Mouse (Mus musculus): ENCODE results near the gene Anks1. TPM values are rescaled to one million over a fixed set of nuclear protein-coding genes. Genes with fewer than 3 reads are reported as not detected.

Gene Anks1
- total RNA-seq, 2 experiments from 2014 or later = 54.3 to 54.6 TPM

DNA sequence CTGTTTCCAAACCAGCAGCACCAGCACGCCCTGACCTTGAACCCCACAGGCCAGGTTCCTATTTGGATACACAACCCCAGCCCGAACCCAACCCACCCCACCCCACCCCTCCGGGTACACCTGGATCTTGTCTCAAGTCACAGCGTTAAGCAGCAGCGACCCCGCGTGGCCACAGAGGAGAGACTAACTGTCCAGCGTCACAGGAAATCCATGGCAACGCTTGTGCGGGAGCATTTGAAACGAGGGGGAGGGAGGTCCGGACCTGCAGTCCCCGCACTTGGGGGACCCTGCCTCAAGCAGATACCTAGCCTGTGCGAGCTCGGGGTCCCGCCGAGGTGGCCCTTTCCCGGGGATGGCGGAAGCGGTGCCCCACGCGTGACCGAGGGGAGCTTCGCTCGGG, 170.5 kb downstream of the Anks1 start:
- peak; percentile 81 to 89 for DNase-seq
- intact Hi-C loops (cut with DNase I) = loop anchor here (1.0 to 10.0 kb wide), 4 partner anchors 89 to 425 kb away; partner anchors contain the start of genes Anks1, Pacsin1 and Taf11

DNA sequence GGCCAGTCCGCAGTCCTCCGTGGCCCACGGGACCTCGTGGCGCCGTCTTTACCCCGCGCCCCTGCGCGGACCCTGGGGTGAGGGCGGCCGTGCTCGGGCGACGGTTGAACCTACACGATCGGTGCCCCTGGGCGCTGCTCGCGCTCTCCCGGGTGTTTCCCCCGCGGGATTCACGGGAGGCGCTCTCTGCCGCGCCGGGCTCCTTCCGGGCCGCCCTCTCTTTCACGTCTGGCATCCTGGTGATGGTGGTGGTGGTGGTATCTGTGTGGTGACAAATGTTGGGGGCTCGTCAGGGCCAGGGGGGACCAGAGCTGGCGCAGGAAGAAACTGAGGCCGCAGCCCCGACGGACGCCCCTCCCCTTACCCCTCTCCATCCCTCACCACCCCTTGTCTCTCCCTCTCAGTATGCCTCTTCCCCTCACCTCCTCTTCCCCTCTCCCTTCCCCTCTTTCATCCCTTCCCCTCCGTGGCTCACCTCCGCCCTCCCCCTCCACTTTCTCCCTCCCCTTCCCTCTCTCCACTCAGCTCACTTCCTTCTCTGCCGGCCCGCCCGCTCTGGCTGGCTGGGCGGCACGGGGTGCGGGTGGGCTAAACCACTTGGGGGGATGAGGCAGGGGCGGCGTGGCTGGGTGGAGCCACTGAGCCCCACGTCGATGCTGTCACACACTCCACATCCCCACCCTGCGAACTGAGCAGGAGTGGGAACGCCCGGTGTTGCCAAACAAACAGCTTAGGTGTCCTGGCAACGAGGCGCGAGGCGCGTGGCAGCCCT, 171.1 kb downstream of the Anks1 start, which contains the start of gene Tcp11:
Tcp11 (minus strand) TSS at position 595 of the 772 bp plus-strand sequence.
- intact Hi-C loops (cut with DNase I) = loop anchor here (10.0 kb wide), 2 partner anchors 225 to 425 kb away; partner anchors contain the start of gene Pacsin1
- no peak for DNase-seq

DNA sequence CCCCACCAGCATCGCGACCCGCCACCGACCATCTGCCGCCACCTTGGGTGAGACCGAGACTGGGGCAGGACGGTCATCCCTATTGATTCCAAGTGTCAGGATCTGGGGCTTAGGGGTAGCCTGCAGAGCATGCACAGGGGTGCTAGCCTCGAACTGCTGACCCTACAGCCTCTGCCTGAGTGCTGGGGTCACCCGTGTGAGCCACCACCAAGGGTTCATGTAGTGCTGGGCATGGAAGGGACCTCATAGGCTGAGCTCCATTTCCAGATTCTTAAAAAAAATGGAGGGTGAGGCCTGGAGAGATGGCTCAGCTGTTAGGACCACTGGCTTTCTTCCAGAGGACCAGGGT, 171.7 kb downstream of the Anks1 start:
- intact Hi-C loops (cut with DNase I) = loop anchor here (10.0 kb wide), 2 partner anchors 224 to 426 kb away; partner anchors contain the start of gene Pacsin1
- no peak for DNase-seq

DNA sequence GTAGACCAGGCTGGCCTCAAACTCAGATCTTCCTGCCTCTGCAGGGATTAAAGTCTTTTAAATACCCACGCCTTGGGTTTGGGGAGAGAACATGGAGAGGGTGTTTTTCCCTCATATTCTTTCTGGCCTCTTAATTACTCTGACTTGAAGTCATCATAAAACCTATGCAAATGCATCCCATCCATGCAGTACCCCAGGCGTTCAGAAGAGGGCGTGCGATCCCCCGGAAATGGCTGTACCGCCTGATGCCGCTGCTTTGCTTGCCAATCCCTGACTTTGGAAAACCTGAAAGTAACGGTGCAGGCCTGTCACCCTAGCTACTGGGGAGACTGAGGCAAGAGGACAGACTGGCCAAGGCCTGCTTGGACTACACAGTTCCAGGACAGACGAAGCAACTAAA, 172.3 kb downstream of the Anks1 start:
- peak in 1 of 2 experiments; percentile 49 for DNase-seq
- intact Hi-C loops (cut with DNase I) = loop anchor here (10.0 kb wide), 2 partner anchors 223 to 427 kb away; partner anchors contain the start of gene Pacsin1

DNA sequence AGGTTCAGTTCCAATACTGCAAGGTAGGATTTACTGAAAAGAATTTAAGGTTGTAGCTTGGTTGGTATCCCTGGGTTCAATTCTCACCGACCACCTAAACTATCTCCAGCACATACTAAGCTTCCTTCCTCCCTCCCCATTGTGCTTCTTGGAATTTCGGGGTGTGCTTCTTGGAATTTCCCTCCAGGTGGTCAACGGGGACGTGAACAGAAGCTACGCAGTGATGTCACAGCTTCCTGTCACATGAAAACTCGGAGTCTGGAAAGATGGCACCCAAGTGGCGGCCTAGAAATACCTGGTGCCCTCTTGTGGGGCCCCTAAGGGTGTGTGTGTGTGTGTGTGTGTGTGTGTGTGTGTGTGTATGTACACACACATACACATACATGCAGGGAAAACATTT, 172.8 kb downstream of the Anks1 start:
- intact Hi-C loops (cut with DNase I) = loop anchor here (10.0 kb wide), 2 partner anchors 223 to 427 kb away; partner anchors contain the start of gene Pacsin1
- DNase-seq = no peak

DNA sequence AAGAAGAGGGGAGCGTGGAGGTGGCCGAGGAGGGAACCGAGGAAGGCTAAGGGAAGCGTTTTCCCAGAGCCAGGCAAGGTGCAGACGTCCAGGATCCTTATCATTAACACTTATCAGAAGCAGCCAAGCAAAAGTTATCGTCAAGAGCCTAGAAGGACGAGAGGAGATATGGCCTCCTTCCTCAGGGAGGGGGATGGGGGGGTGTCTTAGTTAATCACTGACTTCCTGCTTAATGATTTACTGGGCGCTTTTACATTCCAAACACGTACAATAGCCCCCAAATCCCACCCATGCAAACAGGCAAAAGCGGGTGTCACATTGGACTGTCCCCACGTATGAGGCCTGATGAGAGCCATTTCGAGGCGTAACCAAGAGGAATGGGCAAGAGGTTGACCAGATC, 173.8 kb downstream of the Anks1 start:
- DNase-seq = no peak
- intact Hi-C loops (cut with DNase I) = loop anchor here (10.0 kb wide), 2 partner anchors 222 to 428 kb away; partner anchors contain the start of gene Pacsin1

DNA sequence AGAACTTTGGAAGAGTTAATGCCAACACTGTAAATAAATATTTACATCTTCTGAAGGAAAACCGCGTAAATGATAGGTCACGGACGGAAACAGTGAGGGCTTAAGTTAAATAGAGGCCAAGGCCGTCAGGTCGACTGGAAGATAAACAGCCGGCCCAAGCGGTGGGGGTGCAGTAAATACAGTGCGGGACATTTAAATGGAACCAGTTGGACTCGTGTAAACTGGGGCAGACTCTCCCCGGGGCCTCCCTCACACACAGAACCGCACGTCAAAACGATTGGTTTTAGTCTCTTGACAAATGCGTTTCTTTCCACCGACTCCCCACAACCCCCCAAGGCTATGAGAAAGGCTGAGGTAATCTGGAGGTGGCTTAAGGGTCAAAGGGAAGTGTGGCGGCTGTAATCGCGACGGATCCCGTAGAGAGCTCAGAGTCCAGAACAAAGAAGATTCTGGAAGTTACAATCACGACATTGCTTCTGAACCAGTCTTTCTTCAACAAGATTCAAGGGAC, 175.3 kb downstream of the Anks1 start:
- intact Hi-C loops (cut with DNase I) = loop anchor here (10.0 kb wide), 2 partner anchors 220 to 430 kb away; partner anchors contain the start of gene Pacsin1
- no peak for DNase-seq

DNA sequence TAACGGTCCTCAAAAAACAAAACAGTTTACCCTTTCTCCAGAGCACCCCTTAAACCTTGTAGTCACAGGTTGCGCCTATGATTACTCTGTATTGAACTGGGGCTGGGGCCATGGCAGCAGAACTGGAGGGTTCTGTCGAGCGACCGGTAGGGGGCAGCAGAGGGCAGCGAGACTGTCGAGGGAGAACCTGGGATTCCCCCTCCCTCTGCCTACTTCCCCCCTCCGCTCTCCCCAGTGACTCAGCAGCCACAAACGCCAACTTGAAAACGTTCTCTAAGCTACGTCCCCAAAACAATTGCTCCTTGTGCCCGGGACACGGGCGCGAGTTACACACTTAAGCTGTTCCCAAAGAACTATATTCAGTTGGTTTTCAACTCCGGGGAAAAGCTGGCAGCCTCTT, 175.9 kb downstream of the Anks1 start:
- peak; percentile 88 to 92 for DNase-seq
- intact Hi-C loops (cut with DNase I) = loop anchor here (1.0 to 10.0 kb wide), 4 partner anchors 48 to 430 kb away; partner anchors contain the start of gene Pacsin1

DNA sequence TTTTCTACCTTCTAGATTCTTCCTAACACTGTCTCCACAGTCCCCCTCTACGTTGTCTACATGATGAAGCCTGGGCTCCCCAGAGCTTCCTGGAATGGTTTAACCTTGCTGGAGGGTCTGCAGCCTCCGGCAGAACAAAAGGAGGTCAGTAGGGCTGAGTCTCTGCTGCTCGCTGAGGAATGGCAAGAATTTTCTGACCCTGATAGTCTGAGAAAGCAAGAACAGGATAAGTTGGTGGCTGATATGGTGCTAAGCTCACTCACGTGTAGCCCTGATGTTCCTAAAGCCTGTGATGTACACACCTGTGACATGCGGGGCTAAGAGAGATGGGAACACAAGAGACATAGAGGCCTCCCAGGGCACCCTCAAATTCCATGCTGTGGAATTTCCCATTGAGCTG, 178.3 kb downstream of the Anks1 start:
- intact Hi-C loops (cut with DNase I) = loop anchor here (10.0 kb wide), 2 partner anchors 217 to 433 kb away; partner anchors contain the start of gene Pacsin1
- no peak for DNase-seq

DNA sequence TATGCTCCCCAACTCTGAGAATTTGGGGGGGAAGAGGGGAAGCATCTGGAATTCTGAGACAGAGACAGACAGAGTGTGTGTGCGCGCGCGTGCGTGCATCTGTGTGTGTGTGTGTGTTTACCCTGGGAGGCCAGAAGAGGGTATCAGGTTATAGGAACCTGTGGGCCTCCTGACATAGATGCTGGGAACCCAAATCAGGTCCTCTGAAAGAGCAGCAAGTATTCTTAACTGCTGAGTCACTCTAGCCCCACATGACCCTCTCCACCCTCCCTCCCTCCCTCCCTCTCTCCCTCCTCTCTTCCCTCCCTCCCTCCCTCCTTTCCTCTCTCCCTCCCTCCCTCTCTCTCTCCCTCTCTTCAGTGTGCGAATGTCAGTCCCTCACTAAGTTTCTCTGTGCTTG, 179.6 kb downstream of the Anks1 start:
- intact Hi-C loops (cut with DNase I) = loop anchor here (10.0 kb wide), 2 partner anchors 216 to 434 kb away; partner anchors contain the start of gene Pacsin1
- no peak for DNase-seq

DNA sequence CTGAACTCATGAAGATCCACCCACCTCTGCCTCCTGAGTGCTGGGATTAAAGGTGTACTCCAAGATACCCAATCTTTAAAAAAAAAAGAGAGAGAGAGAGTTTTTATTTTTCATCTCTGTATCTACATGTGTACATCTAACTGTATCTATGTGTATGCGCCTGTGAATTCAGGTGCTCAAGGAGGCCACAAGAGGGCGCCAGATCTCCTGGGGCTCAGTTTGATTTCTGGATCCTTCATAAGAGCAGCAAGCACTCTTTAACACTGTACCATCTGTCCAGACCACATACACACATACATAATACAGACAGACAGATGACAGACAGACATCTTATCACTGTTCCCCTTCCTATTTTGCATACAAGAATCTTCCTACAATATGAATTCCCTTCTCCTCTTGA, 183.2 kb downstream of the Anks1 start:
- intact Hi-C loops (cut with DNase I) = no loop called here

DNA sequence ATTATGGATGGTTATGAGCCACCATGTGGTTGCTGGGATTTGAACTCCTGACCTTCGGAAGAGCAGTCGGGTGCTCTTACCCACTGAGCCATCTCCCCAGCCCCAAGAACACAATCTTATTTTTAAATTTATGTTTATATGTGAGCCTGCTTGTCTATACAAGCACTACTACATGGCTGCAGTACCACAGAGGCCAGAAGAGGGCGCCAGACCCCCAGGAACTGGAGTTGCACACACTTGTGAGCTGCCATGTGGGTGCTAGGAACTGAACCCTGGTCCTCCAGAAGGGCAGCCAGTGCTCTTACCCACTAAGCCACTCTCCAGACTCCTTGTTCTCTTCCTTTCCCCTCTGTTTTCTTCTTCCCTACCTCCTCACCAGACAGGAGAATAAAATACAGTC, 184.7 kb downstream of the Anks1 start:
- no peak for DNase-seq
- intact Hi-C loops (cut with DNase I) = no loop called here

More for the DNA sequence above, 183.2 kb downstream of the Anks1 start:
- DNase-seq = no peak

DNA sequence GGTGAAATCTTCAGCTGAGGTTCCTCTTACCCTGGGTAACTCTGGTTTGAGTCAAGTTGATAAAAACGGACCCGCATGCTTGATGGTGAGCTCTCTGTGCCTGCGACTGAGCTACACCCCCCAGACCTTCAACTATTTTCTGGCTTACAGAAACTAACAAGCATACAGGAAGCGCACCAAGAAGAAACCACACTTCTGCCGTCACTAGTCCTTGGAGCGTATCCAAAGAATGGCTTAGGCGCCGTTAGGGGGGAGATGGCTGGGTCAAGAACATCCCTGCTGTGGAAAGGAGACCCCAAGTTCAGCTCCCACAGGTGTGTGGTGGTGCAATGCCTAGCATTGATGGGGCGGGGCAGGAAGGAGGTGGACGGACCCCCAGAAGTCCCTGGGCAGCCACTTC, 187.3 kb downstream of the Anks1 start:
- intact Hi-C loops (cut with DNase I) = no loop called here
- DNase-seq = no peak

DNA sequence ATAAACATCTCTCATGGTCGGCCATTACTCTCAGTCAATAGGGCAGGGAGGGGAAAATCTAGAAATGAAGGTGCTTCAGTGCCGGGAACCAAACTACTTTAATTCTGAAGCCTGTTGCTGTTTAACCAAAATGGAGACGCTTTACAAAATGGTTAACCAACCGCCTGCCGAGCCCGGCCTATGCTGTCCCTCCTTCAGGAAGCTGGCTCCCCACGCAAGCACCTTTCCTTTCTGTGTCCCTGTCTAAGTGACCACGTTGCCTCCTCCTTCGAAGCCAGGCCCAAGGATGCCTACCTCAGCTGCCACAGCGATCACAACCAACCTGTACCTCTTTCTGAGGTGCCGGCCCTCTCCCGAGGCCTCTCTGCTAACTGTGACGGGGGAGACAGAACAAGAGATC, 188.2 kb downstream of the Anks1 start:
- DNase-seq = no peak
- intact Hi-C loops (cut with DNase I) = no loop called here

DNA sequence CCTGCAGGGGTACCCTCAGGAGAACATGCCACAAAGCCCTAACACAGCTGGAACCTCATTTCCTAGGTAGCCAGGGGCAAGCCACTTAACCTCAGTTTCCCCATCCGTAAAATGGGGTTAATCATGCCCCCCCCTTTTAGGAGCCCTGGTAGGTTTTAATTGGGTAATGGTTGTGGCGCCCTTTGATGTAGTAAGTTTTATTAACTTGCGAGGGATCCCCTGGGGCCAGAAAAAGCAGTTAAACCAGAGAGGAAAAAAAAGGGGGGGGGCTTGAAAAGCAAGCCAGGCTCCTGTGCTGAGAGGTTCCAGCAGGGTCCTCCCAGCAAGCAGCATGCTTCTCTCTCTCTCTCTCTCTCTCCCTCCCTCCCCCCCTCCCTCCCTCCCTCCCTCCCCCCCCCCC, 190.0 kb downstream of the Anks1 start:
- DNase-seq = no peak
- intact Hi-C loops (cut with DNase I) = no loop called here

DNA sequence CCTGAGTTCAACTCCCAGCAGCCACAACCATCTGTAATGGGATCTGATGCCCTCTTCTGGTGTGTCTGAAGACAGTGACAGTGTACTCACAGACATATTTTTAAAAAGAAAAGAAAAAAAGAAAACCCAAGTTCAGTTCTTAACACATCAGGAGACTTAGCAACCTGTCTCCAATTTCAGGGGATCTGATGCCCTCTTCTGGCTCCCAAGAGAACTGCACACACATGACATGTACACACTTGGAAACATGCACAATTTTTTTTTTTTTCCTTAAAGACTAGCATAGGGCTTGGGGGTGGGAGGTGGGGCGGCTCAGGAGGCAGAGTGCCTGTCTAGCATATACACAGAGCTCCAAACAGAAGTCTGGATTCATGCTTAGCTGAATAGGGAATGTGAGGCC, 191.6 kb downstream of the Anks1 start:
- DNase-seq = no peak
- intact Hi-C loops (cut with DNase I) = no loop called here

DNA sequence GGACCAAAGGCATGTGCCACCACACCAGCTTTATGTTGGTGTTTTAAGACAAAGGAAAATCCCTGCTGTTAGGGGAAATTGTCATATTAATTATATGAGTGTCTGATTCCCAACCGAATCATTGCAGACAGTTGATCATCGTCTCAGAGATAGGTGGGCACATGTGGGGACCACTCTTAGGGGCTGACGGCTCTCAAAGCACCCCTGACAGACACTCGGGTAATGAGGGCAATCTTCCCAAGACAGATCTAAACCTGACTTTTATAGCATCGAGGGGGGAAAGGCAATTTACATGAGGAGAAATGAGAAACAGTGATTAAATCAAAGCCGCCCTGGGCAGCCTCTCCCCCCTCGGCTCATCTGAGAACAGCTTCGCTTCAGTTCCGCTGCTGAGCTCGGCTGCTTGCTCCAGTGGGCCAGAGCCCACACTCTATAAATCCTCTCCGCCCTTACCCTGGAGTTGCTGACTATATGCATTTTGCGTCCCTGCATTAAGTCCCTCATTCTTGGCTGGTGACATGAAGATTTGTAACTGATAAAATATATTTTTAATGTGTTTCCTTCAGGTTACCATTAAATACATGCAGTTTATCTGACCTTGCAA, 192.3 kb downstream of the Anks1 start:
- DNase-seq = no peak
- intact Hi-C loops (cut with DNase I) = no loop called here

DNA sequence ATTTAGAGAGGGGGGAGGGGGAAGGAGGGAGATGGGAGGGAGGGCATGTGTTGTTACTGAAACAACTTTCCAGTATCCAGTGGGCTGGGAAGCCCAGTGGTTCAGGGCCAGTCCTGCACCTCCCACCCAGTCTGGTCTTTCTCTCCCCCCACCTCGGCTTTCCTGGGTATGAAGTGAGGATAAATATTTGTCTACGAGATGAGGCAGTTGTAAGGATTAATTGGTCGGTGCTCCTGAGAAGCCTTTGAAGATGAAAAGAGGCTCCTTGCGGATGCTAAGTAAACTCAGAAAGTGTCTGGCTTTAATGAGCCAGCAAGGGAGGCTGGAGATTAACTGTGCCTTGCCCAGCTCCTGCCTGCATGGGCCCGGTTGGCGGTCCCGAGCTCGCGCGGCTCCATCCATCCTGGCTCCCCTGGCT, 192.8 kb downstream of the Anks1 start:
- intact Hi-C loops (cut with DNase I) = no loop called here
- DNase-seq = no peak

DNA sequence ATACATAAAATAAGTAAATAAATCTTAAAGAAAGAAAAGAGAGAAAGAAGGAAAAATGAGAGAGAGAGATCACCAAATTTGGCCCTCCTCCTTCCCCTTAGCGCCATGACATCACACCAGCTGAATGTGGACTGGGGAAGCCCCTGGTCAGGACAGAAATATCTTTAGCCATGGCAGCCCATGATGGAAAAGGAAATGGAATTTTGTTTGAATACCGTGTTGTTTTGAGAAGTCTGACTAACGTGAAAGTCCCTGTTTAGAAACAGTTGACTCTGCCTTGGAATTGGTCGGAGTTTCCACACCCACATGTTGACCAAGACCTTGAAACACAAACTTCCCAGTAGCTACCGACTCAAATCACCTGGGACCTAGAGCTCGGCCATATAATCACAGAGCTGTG, 195.3 kb downstream of the Anks1 start:
- intact Hi-C loops (cut with DNase I) = no loop called here
- no peak for DNase-seq

DNA sequence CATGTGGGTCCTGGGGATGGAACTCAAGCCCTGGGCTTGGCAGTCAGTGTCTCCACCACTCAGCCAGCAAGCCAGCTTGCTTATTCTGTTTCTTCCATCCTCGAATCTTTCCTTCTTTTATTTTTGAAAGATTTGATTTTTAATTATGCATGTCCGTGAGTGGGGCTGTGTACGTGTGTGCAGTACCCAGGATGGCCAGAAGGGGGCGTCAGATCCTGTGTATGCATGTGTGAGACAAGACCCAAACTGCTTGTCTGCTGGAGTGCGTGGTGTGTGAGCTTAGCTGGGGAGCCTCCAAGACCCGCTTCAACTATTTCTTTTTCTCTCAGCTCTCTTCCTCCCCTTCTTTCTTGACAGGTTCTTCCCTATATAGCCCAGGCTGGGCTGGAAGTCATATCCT, 197.2 kb downstream of the Anks1 start:
- intact Hi-C loops (cut with DNase I) = no loop called here
- no peak for DNase-seq

DNA sequence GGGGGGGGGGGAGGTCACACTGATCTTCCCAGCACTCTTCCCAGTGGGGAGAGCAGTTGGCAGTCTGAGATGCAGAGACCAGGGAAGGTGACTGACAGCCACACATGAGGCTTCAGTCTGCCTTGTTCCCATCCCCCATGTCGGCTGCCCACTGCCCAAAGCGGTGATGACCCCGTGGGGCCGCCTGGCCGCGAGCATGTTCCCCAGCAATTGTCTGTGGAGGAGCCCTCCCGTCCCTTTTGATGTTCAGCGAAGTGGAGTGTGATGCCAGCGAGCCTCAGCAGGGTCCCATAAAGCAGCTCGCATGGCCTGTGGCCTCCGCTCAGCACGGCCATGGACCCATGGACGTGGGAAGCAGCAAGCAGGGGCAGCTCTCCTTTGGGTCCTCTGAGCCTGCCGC, 198.2 kb downstream of the Anks1 start:
- intact Hi-C loops (cut with DNase I) = no loop called here
- no peak for DNase-seq

Measured in heart, postnatal 36 days (tissue).